ENCODE assay signal across 1 mouse cellular context in the genomic region with DNA sequence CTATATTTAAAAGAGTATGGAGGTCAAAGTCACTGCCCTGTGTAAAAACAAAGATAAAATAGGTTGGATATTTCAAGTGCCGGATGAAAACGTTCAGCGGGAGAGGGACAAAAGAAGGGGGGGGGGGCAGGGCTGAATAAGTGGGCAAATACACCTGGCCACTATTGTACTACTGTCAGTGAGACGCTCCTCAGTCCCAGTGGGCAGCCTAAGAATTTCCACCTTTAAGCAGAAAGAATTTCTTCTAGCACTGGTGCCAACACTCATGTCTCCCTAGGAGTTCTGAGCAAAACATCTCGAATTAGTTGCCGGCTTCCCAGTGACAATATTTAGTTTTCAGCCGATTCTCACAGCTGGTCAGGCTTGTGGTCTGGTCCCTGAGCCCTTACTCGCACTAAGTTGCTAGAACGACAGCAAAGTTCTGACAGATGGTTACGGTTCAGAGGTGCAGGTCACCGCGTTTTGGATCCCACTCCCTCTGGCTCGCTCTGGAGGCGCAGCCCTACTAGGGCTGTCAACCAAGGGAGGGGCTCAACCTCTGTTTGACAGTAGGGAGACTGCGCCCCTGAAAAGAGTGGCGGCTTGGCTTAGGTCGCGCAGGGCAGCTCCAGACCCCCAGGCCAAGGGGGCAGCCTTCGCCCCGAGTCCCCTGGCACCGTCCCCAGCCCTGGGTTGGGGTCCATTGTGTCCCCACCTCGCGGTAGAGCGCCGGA.
TF ChIP-seq lines count a peak whose summit lies in the region.

No protein-coding gene starts in this region.

TF ChIP-seq in CH12.LX, 34 proteins besides CTCF, POLR2A, EP300 and RAD21 (continued from another document):
- TF ChIP-seq POLR2AphosphoS2 (IDR thresholded peaks at IDR 0.05; ENCODE audit: low read depth, low read length), result no peak
- TF ChIP-seq BHLHE40 (IDR thresholded peaks at IDR 0.05; ENCODE audit: low read depth, low read length), result no peak
- TF ChIP-seq NELFE (IDR thresholded peaks at IDR 0.05; ENCODE audit: low read depth, low read length), result no peak
- TF ChIP-seq MAZ (IDR thresholded peaks at IDR 0.05; ENCODE audit: low read depth, low read length), result no peak
- TF ChIP-seq PAX5 (IDR thresholded peaks at IDR 0.05; ENCODE audit: low read length), result no peak
- TF ChIP-seq ZKSCAN1 (IDR thresholded peaks at IDR 0.05; ENCODE audit: borderline replicate concordance, low read depth, low read length), result no peak
- TF ChIP-seq KAT2A (IDR thresholded peaks at IDR 0.05; ENCODE audit: insufficient replicate concordance, low read length), result no peak
